Mouse (Mus musculus): ENCODE measurements around the gene Tph1. TPM values are rescaled to one million over a fixed set of nuclear protein-coding genes. Genes with fewer than 3 reads are reported as not detected.

Tph1 gene
- polyA plus RNA-seq, 1 experiment from 2014 or later, result 2.2 TPM

DNA sequence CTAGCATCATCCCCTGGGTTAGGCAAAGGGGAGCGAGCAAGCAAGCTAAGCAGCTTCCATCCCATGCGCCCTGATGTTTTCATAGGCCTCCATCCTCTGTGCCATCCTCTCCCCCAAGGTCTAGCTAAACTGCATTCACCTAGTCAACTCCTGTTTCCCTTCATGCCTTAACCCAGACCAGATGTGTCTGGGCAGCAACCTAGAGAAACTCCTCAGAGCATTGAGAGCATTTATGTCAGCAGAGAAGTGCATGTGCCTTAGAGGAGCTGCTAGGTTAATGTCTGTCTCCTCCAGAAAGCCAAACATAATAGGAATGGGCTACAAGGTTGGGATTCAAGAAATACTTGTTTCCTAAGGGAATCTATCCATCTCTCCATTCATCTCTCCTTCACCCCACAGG lies 75.3 kb downstream of the Tph1 start:
- no peak overlapping the region for H3K4me3 ChIP-seq (replicated peaks)
- H3K27ac ChIP-seq (replicated peaks), result no peak overlapping the region
- no peak overlapping the region for H3K9ac ChIP-seq
- no peaks in the 10 kb centered on the region for H3K36me3 ChIP-seq
- no peaks in the 10 kb centered on the region for H3K9me3 ChIP-seq (replicated peaks)
- no peak for ATAC-seq (ENCODE audit: insufficient number of reproducible peaks, low FRiP score, low TSS enrichment, low read depth)
- 79% methylated on average over 2 of the region's 2 CpGs for WGBS
- H3K27me3 ChIP-seq, result no peaks in the 10 kb centered on the region
- no peak overlapping the region for H3K4me2 ChIP-seq (replicated peaks)
- peaks cover 9% of the 10 kb centered on the region; the same call in 1 of the 2 replicates for H3K4me1 ChIP-seq

Other genes with a start within 250 kb of the Tph1 start
- gene Sergef, start 32.7 kb downstream of the Tph1 start, polyA plus RNA-seq (2015; fragmentation: Nextera tagmentation; extraction: Ambion mirVana), result 15.0 and 16.6 TPM in 2 replicates
- 26.4 and 27.8 TPM in 2 replicates for gene Saal1, start 38.1 kb upstream of the Tph1 start, polyA plus RNA-seq (2015; fragmentation: Nextera tagmentation; extraction: Ambion mirVana)
- gene Saa3, start 43.2 kb upstream of the Tph1 start, polyA plus RNA-seq (2015; fragmentation: Nextera tagmentation; extraction: Ambion mirVana), result 0.33 and 0.91 TPM in 2 replicates
- not detected in 2 replicates for gene Saa4, start 60.1 kb upstream of the Tph1 start, polyA plus RNA-seq (2015; fragmentation: Nextera tagmentation; extraction: Ambion mirVana)
- 0.80 TPM in 1 of 2 replicates, not detected in the other for gene Saa1, start 70.4 kb upstream of the Tph1 start, polyA plus RNA-seq (2015; fragmentation: Nextera tagmentation; extraction: Ambion mirVana)
- not detected in 2 replicates for gene Saa2, start 79.3 kb upstream of the Tph1 start, polyA plus RNA-seq (2015; fragmentation: Nextera tagmentation; extraction: Ambion mirVana)
- 21.2 and 23.4 TPM in 2 replicates for gene Hps5, start 123.5 kb upstream of the Tph1 start, polyA plus RNA-seq (2015; fragmentation: Nextera tagmentation; extraction: Ambion mirVana)
- gene Gtf2h1, start 123.6 kb upstream of the Tph1 start, polyA plus RNA-seq (2015; fragmentation: Nextera tagmentation; extraction: Ambion mirVana), result 47.1 and 48.5 TPM in 2 replicates
- 1,512 and 1,560 TPM in 2 replicates for gene Ldha, start 168.9 kb upstream of the Tph1 start, polyA plus RNA-seq (2015; fragmentation: Nextera tagmentation; extraction: Ambion mirVana)
- 0.35 TPM in 1 of 2 replicates, not detected in the other for gene Ldhc, start 188.7 kb upstream of the Tph1 start, polyA plus RNA-seq (2015; fragmentation: Nextera tagmentation; extraction: Ambion mirVana)
- 175 and 193 TPM in 2 replicates for gene Tsg101, start 247.4 kb upstream of the Tph1 start, polyA plus RNA-seq (2015; fragmentation: Nextera tagmentation; extraction: Ambion mirVana)

Data from embryonic facial prominence, embryonic 15.5 days (tissue).